Mouse (Mus musculus) midbrain, embryonic 11.5 days (tissue): ENCODE measurements at regions not wholly inside any gene's neighbourhood (a gene's known extent, or its start where the extent isn't known, plus 50 kb on each side); places are given as distances from the start of the nearest gene placed in this dataset.

ENCODE experiments used
- ATAC-seq: fragments of 200-750 bp; cut with Nextera tagmentation; 2 replicates; pipeline ENCODE4 v1.8.0; 2017; ENCODE audit warnings: moderate TSS enrichment, moderate library complexity; ENCODE audit not compliant: low FRiP score
- DNase-seq: peaks from one replicate; pipeline ENCODE4 v3.0.0; 2015; ENCODE audit warnings: low spot score; ENCODE audit errors: missing footprints
- H3K27ac ChIP-seq: fragments of 300-500 bp; sonication (generic); 2 replicates; pipeline ENCODE4 v1.5.1; 2014; ENCODE audit warnings: low read depth, low read length
- H3K27me3 ChIP-seq: fragments of 300-500 bp; sonication (generic); 2 replicates; pipeline ENCODE4 v1.6.1; 2014; ENCODE audit warnings: mild to moderate bottlenecking, low read length, moderate library complexity, mixed read lengths; ENCODE audit not compliant: control insufficient read depth, insufficient read depth
- H3K36me3 ChIP-seq: fragments of 300-500 bp; sonication (generic); 2 replicates; pipeline ENCODE4 v1.6.1; 2014; ENCODE audit warnings: mild to moderate bottlenecking, low read length, moderate library complexity, mixed read lengths; ENCODE audit not compliant: control insufficient read depth, insufficient read depth
- H3K4me1 ChIP-seq: fragments of 300-500 bp; sonication (generic); 2 replicates; pipeline ENCODE4 v1.6.1; 2014; ENCODE audit warnings: low read length; ENCODE audit not compliant: control insufficient read depth, insufficient read depth
- H3K4me2 ChIP-seq: fragments of 300-500 bp; sonication (generic); 2 replicates; pipeline ENCODE4 v1.6.1; 2014; ENCODE audit warnings: mild to moderate bottlenecking, moderate library complexity
- H3K4me3 ChIP-seq: fragments of 300-500 bp; sonication (generic); 2 replicates; pipeline ENCODE4 v1.5.1; 2014; ENCODE audit warnings: low read depth, low read length
- H3K9ac ChIP-seq: fragments of 300-500 bp; sonication (generic); 2 replicates; pipeline ENCODE4 v1.6.1; 2014; ENCODE audit warnings: low read length
- H3K9me3 ChIP-seq: fragments of 300-500 bp; sonication (generic); 2 replicates; pipeline ENCODE4 v1.6.1; 2016; ENCODE audit warnings: low read length; ENCODE audit not compliant: control insufficient read depth
- WGBS: fragments of 180-500 bp; shearing (Covaris S2); extraction: QIAGEN DNeasy Blood & Tissue Kit; methylation state at CpG from one replicate; pipeline ENCODE4 v1.1.7; 2014; 5-methylcytosine and 5-hydroxymethylcytosine counted together

DNA sequence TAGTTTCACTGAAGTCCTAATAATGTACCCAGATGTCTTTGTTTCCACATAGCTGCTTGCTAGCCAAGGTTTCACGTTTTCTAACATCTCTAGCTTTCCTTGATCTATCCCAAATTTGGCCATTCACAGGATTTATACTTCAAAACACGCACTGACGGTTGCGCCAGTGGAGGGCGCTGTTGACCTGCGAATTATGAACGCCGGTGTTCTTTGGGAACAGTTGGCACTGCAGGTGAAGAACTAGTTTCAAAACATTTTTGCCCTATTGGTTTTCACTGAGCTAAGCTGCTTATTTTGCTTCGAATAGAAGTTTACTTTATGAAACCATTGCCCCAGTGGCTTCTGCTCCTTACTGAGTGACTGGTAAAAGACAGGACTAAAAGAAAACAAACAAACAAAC lies 76.7 kb upstream of the Slitrk3 start:
- ATAC-seq (no peak), DNase-seq (peak; percentile 94)
- Histone ChIP-seq H3K9me3 (no peaks in the 10 kb centered on the region), H3K27ac (no peak overlapping the region), H3K4me2 (no peak overlapping the region), H3K4me3 (no peak overlapping the region), H3K9ac (no peak overlapping the region), H3K27me3 (no peaks in the 10 kb centered on the region), H3K36me3 (no peaks in the 10 kb centered on the region), H3K4me1 (no peaks in the 10 kb centered on the region)
- WGBS: 7% methylated on average over 9 of the region's 9 CpGs

DNA sequence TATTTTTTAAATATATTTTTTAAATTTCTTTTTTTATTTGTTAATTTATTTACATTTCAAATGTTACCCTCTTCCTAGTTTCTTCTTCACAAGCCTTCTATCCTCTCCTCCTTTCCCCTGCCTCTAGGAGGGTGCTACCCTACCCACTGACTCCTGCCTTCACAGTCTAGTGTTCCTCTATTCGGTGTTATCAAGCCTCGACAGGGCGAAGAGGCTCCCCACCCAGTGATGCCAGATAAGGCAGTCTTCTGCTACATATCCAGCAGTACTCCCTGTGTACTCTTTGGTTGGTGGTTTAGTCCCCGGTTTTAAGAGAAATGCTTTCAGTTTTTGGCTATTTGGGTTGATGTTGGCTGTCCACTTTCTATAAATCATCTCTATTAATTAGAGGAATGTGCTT lies 67.5 kb upstream of the Slitrk3 start:
- H3K4me1 ChIP-seq: no peaks in the 10 kb centered on the region
- no peaks in the 10 kb centered on the region for H3K36me3 ChIP-seq
- H3K9ac ChIP-seq: no peak overlapping the region
- no peak overlapping the region for H3K4me2 ChIP-seq
- WGBS: 91% methylated on average over 4 of the region's 4 CpGs
- ATAC-seq (no peak), DNase-seq (no peak)
- H3K9me3 ChIP-seq: no peaks in the 10 kb centered on the region
- H3K4me3 ChIP-seq: no peak overlapping the region
- H3K27ac ChIP-seq: no peak overlapping the region
- no peaks in the 10 kb centered on the region for H3K27me3 ChIP-seq

DNA sequence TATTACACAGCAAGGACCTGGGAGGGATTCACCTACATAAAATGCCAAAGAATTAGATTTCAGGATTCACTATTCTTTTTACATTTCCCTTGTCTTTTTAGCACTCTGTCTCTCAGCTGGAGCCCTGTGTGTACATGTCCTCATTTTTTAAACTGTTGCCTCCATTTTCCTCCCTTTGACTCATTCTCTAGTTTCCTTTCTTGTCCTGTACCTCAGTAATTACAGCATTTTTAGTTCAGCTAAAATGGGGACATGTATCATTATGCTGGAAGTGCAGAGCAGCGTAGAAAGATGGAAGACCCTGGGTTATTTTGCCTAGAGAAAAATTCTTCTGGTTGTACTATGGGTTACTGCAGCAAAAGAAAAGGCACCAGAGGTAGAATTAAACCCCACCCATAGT lies 51.5 kb upstream of the Slitrk3 start:
- Histone ChIP-seq H3K27ac (no peak overlapping the region), H3K9me3 (no peaks in the 10 kb centered on the region), H3K4me2 (no peak overlapping the region), H3K4me3 (no peak overlapping the region), H3K9ac (no peak overlapping the region), H3K4me1 (no peaks in the 10 kb centered on the region), H3K27me3 (no peaks in the 10 kb centered on the region), H3K36me3 (no peaks in the 10 kb centered on the region)
- 78% methylated on average over 1 of the region's 1 CpGs for WGBS
- no peak for ATAC-seq
- no peak for DNase-seq
